17 mouse cellular contexts compared by ENCODE assay signal in the genomic region with DNA sequence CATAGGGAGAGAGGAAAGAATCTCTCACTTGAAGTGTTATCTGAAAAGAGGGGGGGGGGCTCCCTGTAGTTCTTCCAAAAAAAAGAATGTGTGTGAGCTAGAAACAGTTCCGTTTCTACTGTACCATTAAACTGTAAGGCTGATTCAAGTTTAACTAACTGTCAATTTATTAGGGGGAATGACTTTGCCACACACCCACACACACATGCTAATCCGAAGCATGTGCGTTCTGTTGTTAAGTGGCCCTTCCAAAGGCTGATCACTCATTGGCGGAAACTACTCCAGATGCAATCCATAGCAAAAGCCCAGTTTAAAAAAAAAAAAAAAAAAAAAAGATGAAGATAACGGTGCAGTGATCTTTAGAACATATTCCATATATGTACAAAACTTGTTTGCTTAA. TPM values are rescaled to one million over a fixed set of nuclear protein-coding genes. Genes with fewer than 3 reads are reported as not detected.
DNase-seq lines count a peak whose midpoint lies in the region; ATAC-seq and TF ChIP-seq lines count a peak whose summit lies in the region.
"Had no signal": no experiment of that assay in that cellular context is flagged by ENCODE, and none has a peak within 500 bp of the region (broad histone marks: within the 10 kb centered on the region; RNA-seq: fewer than 3 reads in every experiment).

No protein-coding gene starts in this region.

- H3K27me3 ChIP-seq in heart, postnatal 0 days (ENCODE audit: control insufficient read depth, insufficient read depth, low read length) = no peaks in the 10 kb centered on the region
- no peaks in the 10 kb centered on the region for H3K27me3 ChIP-seq in stomach, embryonic 15.5 days (replicated peaks)
- no peaks in the 10 kb centered on the region for H3K27me3 ChIP-seq in stomach, postnatal 0 days (ENCODE audit: control insufficient read depth, insufficient read depth, low read length)
- H3K27me3 ChIP-seq: hindbrain, embryonic 15.5 days; liver, embryonic 15.5 days had no signal

- H3K4me2 ChIP-seq in heart, postnatal 0 days (ENCODE audit: low read depth, low read length) = no peak overlapping the region
- H3K4me2 ChIP-seq in stomach, embryonic 15.5 days = no peak overlapping the region
- no peak overlapping the region for H3K4me2 ChIP-seq in stomach, postnatal 0 days (replicated peaks; ENCODE audit: low read depth)
- H3K4me2 ChIP-seq: hindbrain, embryonic 15.5 days; liver, embryonic 15.5 days had no signal

- no peak for TF ChIP-seq CTCF in heart, postnatal 0 days (IDR thresholded peaks at IDR 0.05; ENCODE audit: low read depth)
- TF ChIP-seq CTCF in stomach, postnatal 0 days (IDR thresholded peaks at IDR 0.05; ENCODE audit: low read depth) = no peak
- TF ChIP-seq CTCF in embryonic fibroblast, embryonic 13.5 days (IDR thresholded peaks at IDR 0.05; ENCODE audit: borderline replicate concordance, insufficient read depth, low read length) = no peak

- ATAC-seq in heart, postnatal 0 days (ENCODE audit: insufficient read depth, low read depth) = peak; percentile 47; the same call in 1 of the 2 replicates
- no peak; the same call in 1 of the 2 replicates for ATAC-seq in stomach, embryonic 15.5 days (ENCODE audit: insufficient read depth, low FRiP score, low read depth)
- no peak for ATAC-seq in stomach, postnatal 0 days (ENCODE audit: low FRiP score, low TSS enrichment)
- ATAC-seq in megakaryocyte-erythroid progenitor cell, adult 5-6 weeks (replicated peaks; ENCODE audit: low FRiP score, low TSS enrichment, poor library complexity, severe bottlenecking) = no peak
- ATAC-seq: activated CD4-positive, CD25-positive, alpha-beta regulatory T cell, adult 4 months; CD4-positive, CD25-positive, alpha-beta regulatory T cell, adult 4 months had no signal

- 0 out of 2 replicates have a peak, but pooled peaks have one; percentile 6 for TF ChIP-seq POLR2A in embryonic fibroblast, embryonic 13.5 days (IDR thresholded peaks at IDR 0.05; ENCODE audit: low read depth, low read length)

- peak; percentile 32 for DNase-seq in heart, postnatal 0 days (ENCODE audit: low spot score)
- no peak for DNase-seq in heart, postnatal 14 days
- no peak for DNase-seq in stomach, postnatal 0 days (ENCODE audit: low spot score)
- DNase-seq in adrenal gland, postnatal 14 days = no peak
- DNase-seq: cerebellum, adult 2 months; kidney, adult 9 months; right cerebral cortex, adult 18-20 months; spleen, adult 18-20 months had no signal

- intact Hi-C loops in heart, postnatal 14 days (cut with DNase I) = no loop called here

- no peaks in the 10 kb centered on the region for H3K9me3 ChIP-seq in heart, postnatal 0 days (replicated peaks; ENCODE audit: control insufficient read depth, low read length)
- H3K9me3 ChIP-seq in stomach, embryonic 15.5 days = no peaks in the 10 kb centered on the region
- no peaks in the 10 kb centered on the region for H3K9me3 ChIP-seq in stomach, postnatal 0 days (ENCODE audit: control insufficient read depth, low read length)
- H3K9me3 ChIP-seq: forebrain, embryonic 10.5 days; hindbrain, embryonic 15.5 days; liver, embryonic 15.5 days had no signal

- H3K36me3 ChIP-seq in heart, postnatal 0 days (replicated peaks; ENCODE audit: control insufficient read depth, insufficient read depth, low read length) = no peaks in the 10 kb centered on the region
- H3K36me3 ChIP-seq in stomach, embryonic 15.5 days = no peaks in the 10 kb centered on the region
- H3K36me3 ChIP-seq in stomach, postnatal 0 days (ENCODE audit: control insufficient read depth, insufficient read depth, low read length) = no peaks in the 10 kb centered on the region
- H3K36me3 ChIP-seq: forebrain, embryonic 10.5 days; hindbrain, embryonic 15.5 days; liver, embryonic 15.5 days had no signal

- H3K27ac ChIP-seq in heart, postnatal 0 days (ENCODE audit: low read depth) = peak overlapping the region; percentile 77; the same call in 1 of the 2 replicates
- peak overlapping the region; percentile 44; the same call in 1 of the 2 replicates for H3K27ac ChIP-seq in stomach, embryonic 15.5 days
- H3K27ac ChIP-seq in stomach, postnatal 0 days (replicated peaks) = no peak overlapping the region
- H3K27ac ChIP-seq in embryonic fibroblast, embryonic 13.5 days (ENCODE audit: insufficient read depth, low read length) = peak overlapping the region; percentile 99
- H3K27ac ChIP-seq: forebrain, embryonic 10.5 days; hindbrain, embryonic 15.5 days; liver, embryonic 15.5 days had no signal

- H3K4me1 ChIP-seq in heart, postnatal 0 days (ENCODE audit: control insufficient read depth, insufficient read depth) = no peaks in the 10 kb centered on the region
- no peaks in the 10 kb centered on the region for H3K4me1 ChIP-seq in stomach, embryonic 15.5 days
- H3K4me1 ChIP-seq in stomach, postnatal 0 days (replicated peaks; ENCODE audit: control insufficient read depth, insufficient read depth) = no peaks in the 10 kb centered on the region
- peaks cover 9% of the 10 kb centered on the region for H3K4me1 ChIP-seq in embryonic fibroblast, embryonic 13.5 days (ENCODE audit: control insufficient read depth, insufficient read depth, low read length)
- H3K4me1 ChIP-seq: hindbrain, embryonic 15.5 days; liver, embryonic 15.5 days had no signal

- WGBS in heart, postnatal 0 days = 48% methylated on average over 5 of the region's 5 CpGs
- WGBS in stomach, embryonic 15.5 days = 54% methylated on average over 5 of the region's 5 CpGs
- WGBS in stomach, postnatal 0 days = 56% methylated on average over 5 of the region's 5 CpGs

- no peak for TF ChIP-seq EP300 in heart, postnatal 0 days (IDR thresholded peaks at IDR 0.05; ENCODE audit: low read depth)
- no peak for TF ChIP-seq EP300 in stomach, postnatal 0 days (optimal IDR thresholded peaks at IDR 0.05)

- no peak overlapping the region for H3K9ac ChIP-seq in heart, postnatal 0 days (replicated peaks; ENCODE audit: low read depth, low read length)
- H3K9ac ChIP-seq in stomach, embryonic 15.5 days = no peak overlapping the region
- no peak overlapping the region for H3K9ac ChIP-seq in stomach, postnatal 0 days (ENCODE audit: low read length)
- H3K9ac ChIP-seq: hindbrain, embryonic 15.5 days; liver, embryonic 15.5 days had no signal

- H3K4me3 ChIP-seq in heart, postnatal 0 days (ENCODE audit: low read depth, low read length) = no peak overlapping the region
- no peak overlapping the region for H3K4me3 ChIP-seq in stomach, embryonic 15.5 days (replicated peaks)
- H3K4me3 ChIP-seq in stomach, postnatal 0 days (ENCODE audit: low read depth, low read length) = no peak overlapping the region
- no peak overlapping the region for H3K4me3 ChIP-seq in embryonic fibroblast, embryonic 13.5 days (ENCODE audit: insufficient read depth, low read length)
- H3K4me3 ChIP-seq: forebrain, embryonic 10.5 days; hindbrain, embryonic 15.5 days; liver, embryonic 15.5 days had no signal

RNA-seq across cellular contexts. Expression of gene Gorab, which starts 42.1 kb away (rescaled TPM):
- total RNA-seq in heart, postnatal 0 days (2014; rRNA removed; ENCODE audit: low replicate concordance) = 5.1 and 7.8 TPM in 2 replicates
- 5.0 and 5.8 TPM in 2 replicates for polyA plus RNA-seq in heart, postnatal 0 days (2015; fragmentation: Nextera tagmentation; extraction: Ambion mirVana)
- total RNA-seq in heart, postnatal 14 days (2021) = 1 to 10 TPM; 3.2 to 4.9 TPM
- 17.3 and 19.7 TPM in 2 replicates for polyA plus RNA-seq in stomach, embryonic 15.5 days (2015; fragmentation: Nextera tagmentation; extraction: Ambion mirVana)
- polyA plus RNA-seq in stomach, postnatal 0 days (2015; fragmentation: Nextera tagmentation; extraction: Ambion mirVana) = 9.7 and 10.4 TPM in 2 replicates
- 25.3 and 27.4 TPM in 2 replicates for polyA plus RNA-seq in embryonic fibroblast, embryonic 13.5 days (2011; ENCODE audit: insufficient read length, low read depth, missing spikeins)
- total RNA-seq in megakaryocyte-erythroid progenitor cell, adult 5-6 weeks (2014; fragmentation: Nextera tagmentation) = 5.7 and 13.5 TPM in 2 replicates
- 9.2 and 10.0 TPM in 2 replicates for total RNA-seq in megakaryocyte-erythroid progenitor cell, adult 5-6 weeks (2017)
- total RNA-seq in adrenal gland, postnatal 14 days (2021) = 10.6 and 11.8 TPM in 2 replicates

RNA-seq across cellular contexts. Expression of gene Prrx1, which starts 47.9 kb away (rescaled TPM):
- 7.1 and 10.3 TPM in 2 replicates for total RNA-seq in heart, postnatal 0 days (2014; rRNA removed; ENCODE audit: low replicate concordance)
- polyA plus RNA-seq in heart, postnatal 0 days (2015; fragmentation: Nextera tagmentation; extraction: Ambion mirVana) = 10.5 and 10.9 TPM in 2 replicates
- 10 to 100 TPM; 30.5 to 31.9 TPM for total RNA-seq in heart, postnatal 14 days (2021)
- polyA plus RNA-seq in stomach, embryonic 15.5 days (2015; fragmentation: Nextera tagmentation; extraction: Ambion mirVana) = 6.4 and 6.9 TPM in 2 replicates
- 2.7 and 2.8 TPM in 2 replicates for polyA plus RNA-seq in stomach, postnatal 0 days (2015; fragmentation: Nextera tagmentation; extraction: Ambion mirVana)
- polyA plus RNA-seq in embryonic fibroblast, embryonic 13.5 days (2011; ENCODE audit: insufficient read length, low read depth, missing spikeins) = 429 and 537 TPM in 2 replicates
- total RNA-seq in megakaryocyte-erythroid progenitor cell, adult 5-6 weeks (2014; fragmentation: Nextera tagmentation) = not detected in 2 replicates
- total RNA-seq in megakaryocyte-erythroid progenitor cell, adult 5-6 weeks (2017) = not detected in 2 replicates
- total RNA-seq in adrenal gland, postnatal 14 days (2021) = 9.8 and 11.2 TPM in 2 replicates
- total RNA-seq: granulocyte monocyte progenitor cell, adult 5-6 weeks had no signal
- polyA plus RNA-seq: CD4-positive, CD25-positive, alpha-beta regulatory T cell, adult 4 months had no signal
